ENCODE assay signal across 8 mouse cellular contexts in the genomic region with DNA sequence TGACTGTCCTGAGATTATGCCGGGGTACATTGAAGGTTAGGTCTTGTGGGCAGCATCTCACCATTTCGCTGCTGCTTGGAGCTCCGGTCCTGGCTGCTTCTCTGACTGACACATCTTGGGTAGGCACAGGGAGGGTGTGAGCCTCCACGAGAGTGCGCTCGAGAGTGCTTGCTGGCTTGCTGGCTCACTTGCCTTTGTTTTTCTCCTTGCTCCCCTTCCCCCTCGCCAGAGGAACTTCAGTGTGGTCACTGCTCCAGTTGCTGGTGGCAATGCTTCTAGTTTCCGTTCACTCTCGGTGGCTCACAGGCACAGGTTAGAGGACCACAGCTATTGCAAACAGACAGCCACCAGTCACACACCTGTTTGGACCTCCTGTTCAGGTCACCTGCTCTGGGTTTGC. TPM values are rescaled to one million over a fixed set of nuclear protein-coding genes. Genes with fewer than 3 reads are reported as not detected.
DNase-seq lines count a peak whose midpoint lies in the region; ATAC-seq and TF ChIP-seq lines count a peak whose summit lies in the region.

No protein-coding gene starts in this region.

- no peak overlapping the region for H3K4me2 ChIP-seq in neural tube, embryonic 13.5 days
- H3K4me2 ChIP-seq in hindbrain, embryonic 16.5 days (ENCODE audit: low read length): peak overlapping the region; percentile 0; the same call in 1 of the 2 replicates
- H3K4me2 ChIP-seq in lung, embryonic 14.5 days: no peak overlapping the region

- no peak for ATAC-seq in neural tube, embryonic 13.5 days (ENCODE audit: low read depth)
- ATAC-seq in hindbrain, embryonic 16.5 days: peak; percentile 34; the same call in 1 of the 2 replicates
- ATAC-seq in lung, embryonic 14.5 days (ENCODE audit: insufficient read depth): no peak

- H3K27ac ChIP-seq in neural tube, embryonic 13.5 days (replicated peaks): peak overlapping the region; percentile 68
- peak overlapping the region; percentile 78 for H3K27ac ChIP-seq in hindbrain, embryonic 16.5 days (ENCODE audit: low read depth, low read length)
- no peak overlapping the region for H3K27ac ChIP-seq in lung, embryonic 14.5 days (ENCODE audit: low read depth)

- peaks cover 33% of the 10 kb centered on the region for H3K4me1 ChIP-seq in neural tube, embryonic 13.5 days (replicated peaks)
- peaks cover 5% of the 10 kb centered on the region; the same call in 1 of the 2 replicates for H3K4me1 ChIP-seq in hindbrain, embryonic 16.5 days (ENCODE audit: control insufficient read depth, insufficient read depth, low read depth, low read length)
- H3K4me1 ChIP-seq in lung, embryonic 14.5 days (ENCODE audit: insufficient read depth): peaks cover 6% of the 10 kb centered on the region

- no peak overlapping the region for H3K4me3 ChIP-seq in neural tube, embryonic 13.5 days
- no peak overlapping the region for H3K4me3 ChIP-seq in hindbrain, embryonic 16.5 days (ENCODE audit: low read length)
- no peak overlapping the region for H3K4me3 ChIP-seq in lung, embryonic 14.5 days (ENCODE audit: low read depth, low read length)

- peak; percentile 47 for TF ChIP-seq CTCF in lung, embryonic 14.5 days (IDR thresholded peaks at IDR 0.05; ENCODE audit: low read depth)

- no peaks in the 10 kb centered on the region for H3K27me3 ChIP-seq in neural tube, embryonic 13.5 days
- H3K27me3 ChIP-seq in hindbrain, embryonic 16.5 days (replicated peaks; ENCODE audit: control insufficient read depth, insufficient read depth, low read length): no peaks in the 10 kb centered on the region
- no peaks in the 10 kb centered on the region for H3K27me3 ChIP-seq in lung, embryonic 14.5 days (ENCODE audit: insufficient read depth, low read length)

- WGBS in neural tube, embryonic 13.5 days: 62% methylated on average over 9 of the region's 9 CpGs
- 54% methylated on average over 9 of the region's 9 CpGs for WGBS in hindbrain, embryonic 16.5 days
- WGBS in lung, embryonic 14.5 days: 59% methylated on average over 9 of the region's 9 CpGs

- no peak overlapping the region for H3K9ac ChIP-seq in neural tube, embryonic 13.5 days
- peak overlapping the region; percentile 44; the same call in 1 of the 2 replicates for H3K9ac ChIP-seq in hindbrain, embryonic 16.5 days (ENCODE audit: low read depth, low read length)
- H3K9ac ChIP-seq in lung, embryonic 14.5 days: no peak overlapping the region

- no peaks in the 10 kb centered on the region for H3K9me3 ChIP-seq in neural tube, embryonic 13.5 days
- no peaks in the 10 kb centered on the region for H3K9me3 ChIP-seq in hindbrain, embryonic 16.5 days (ENCODE audit: control insufficient read depth, low read length)
- no peaks in the 10 kb centered on the region for H3K9me3 ChIP-seq in lung, embryonic 14.5 days (ENCODE audit: low read depth, low read length)

- peaks cover 11% of the 10 kb centered on the region for H3K36me3 ChIP-seq in neural tube, embryonic 13.5 days
- H3K36me3 ChIP-seq in hindbrain, embryonic 16.5 days (ENCODE audit: control insufficient read depth, insufficient read depth, low read length): no peaks in the 10 kb centered on the region
- H3K36me3 ChIP-seq in lung, embryonic 14.5 days (ENCODE audit: insufficient read depth): 0 out of 2 replicates have a peak, but pooled peaks cover 5% of the 10 kb centered on the region

- DNase-seq in neural tube, embryonic 10.5 days (ENCODE audit: extremely low spot score, low spot score): no peak
- DNase-seq in embryo, embryonic 9.5 days (ENCODE audit: extremely low spot score): peak; percentile 5
- peak; percentile 40 for DNase-seq in lung, embryonic 14.5 days
- DNase-seq in right cerebral cortex, postnatal 25 days: peak; percentile 84
- DNase-seq in gastrocnemius, postnatal 4 days (ENCODE audit: low spot score in 2 of 2): no peak
- DNase-seq in heart, adult 9 months (ENCODE audit: low spot score in 2 of 2): no peak

RNA-seq across cellular contexts. Expression of a gene that starts 43.3 kb away (rescaled TPM):
- polyA plus RNA-seq in neural tube, embryonic 13.5 days (2015; fragmentation: Nextera tagmentation; extraction: Ambion mirVana): 82.2 and 82.6 TPM in 2 replicates
- 94.9 and 99.7 TPM in 2 replicates for polyA plus RNA-seq in hindbrain, embryonic 16.5 days (2015; fragmentation: Nextera tagmentation; extraction: Ambion mirVana)
- polyA plus RNA-seq in lung, embryonic 14.5 days (2014; fragmentation: Nextera tagmentation; extraction: Ambion mirVana): 62.6 and 68.5 TPM in 2 replicates
- 10 to 100 TPM; 31.1 to 33.4 TPM for total RNA-seq in gastrocnemius, postnatal 4 days (2021)

Comparison
In these comparisons a context has a peak if more than half of its experiments do, and no peak if none do; other contexts are left out.
1. DNase-seq: peak in embryo, embryonic 9.5 days (single experiment), lung, embryonic 14.5 days (single experiment) and right cerebral cortex, postnatal 25 days (single experiment); none in neural tube, embryonic 10.5 days (single experiment), gastrocnemius, postnatal 4 days (0 of 2) and heart, adult 9 months (0 of 2).